Mouse (Mus musculus): Measurements from ENCODE around the gene V1rd19.
"Not testable (repeated sequence)": the region's sequence is repeated elsewhere in the genome, so short reads cannot be mapped to it uniquely, and the experiment has no call there.

- not testable (repeated sequence) for TF ChIP-seq CTCF, POLR2A (IDR thresholded peaks at IDR 0.05; ENCODE audit: extremely low read depth, insufficient read depth, low read length)
These were observed 27.2 kb upstream of the V1rd19 start, which contains the start of gene Vmn1r181 for GRCm38 (mm10) chr7:23974315-23974714.
